Mouse (Mus musculus): Measurements from ENCODE around the gene Myh6.
"Not testable (repeated sequence)": the region's sequence is repeated elsewhere in the genome, so short reads cannot be mapped to it uniquely, and the experiment has no call there.

Myh6 gene

GRCm38 (mm10) chr14:54966320-54966977 is at the start of gene Myh6:
Myh6 (minus strand) TSS chr14:54966927.
- no peak for DNase-seq (ENCODE audit: low read depth)

GRCm38 (mm10) chr14:55015767-55016111 is 49.0 kb upstream of the Myh6 start:
- DNase-seq (ENCODE audit: low read depth): no peak

DNA sequence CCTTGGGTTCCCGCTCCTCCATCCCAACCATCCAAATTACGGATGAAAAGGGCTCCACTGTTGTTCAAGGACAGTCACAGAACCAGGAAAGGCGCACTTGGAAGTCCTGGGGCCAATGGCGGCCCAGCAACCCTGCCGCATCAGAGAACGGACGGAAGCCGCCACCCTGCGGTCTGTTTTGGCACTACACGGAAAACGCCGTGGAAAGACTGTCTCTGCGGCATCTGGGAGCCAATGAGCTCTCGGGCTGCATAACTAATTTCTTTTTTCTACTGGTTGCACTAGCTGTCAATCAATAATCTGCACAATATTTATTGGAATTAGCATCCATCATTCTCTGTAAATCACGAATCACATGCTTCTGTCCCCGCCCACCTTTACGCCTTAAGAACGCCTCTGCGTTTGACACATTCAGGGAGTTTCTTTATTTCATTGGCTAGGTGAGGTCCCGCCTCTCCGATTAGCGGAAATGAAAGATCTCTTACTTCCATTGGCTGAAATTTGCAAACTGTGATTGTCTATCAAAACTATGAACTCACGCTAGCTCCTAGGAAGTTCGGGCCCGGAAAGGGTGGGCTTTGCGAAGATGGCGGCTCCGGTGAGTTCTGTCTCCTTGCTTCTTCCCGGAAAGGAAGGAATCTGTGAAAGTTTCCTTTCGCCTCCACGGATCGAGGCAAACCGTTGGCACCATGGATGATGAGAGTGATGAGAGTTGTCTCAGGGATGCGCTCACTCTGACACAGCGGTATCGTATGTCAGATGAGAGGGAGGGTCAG is 48.5 kb upstream of the Myh6 start, which contains the start of gene Ngdn:
TSS of gene Ngdn (plus strand) at position 464 of the 776 bp plus-strand sequence.
- DNase-seq (ENCODE audit: low read depth): peak; percentile 100

DNA sequence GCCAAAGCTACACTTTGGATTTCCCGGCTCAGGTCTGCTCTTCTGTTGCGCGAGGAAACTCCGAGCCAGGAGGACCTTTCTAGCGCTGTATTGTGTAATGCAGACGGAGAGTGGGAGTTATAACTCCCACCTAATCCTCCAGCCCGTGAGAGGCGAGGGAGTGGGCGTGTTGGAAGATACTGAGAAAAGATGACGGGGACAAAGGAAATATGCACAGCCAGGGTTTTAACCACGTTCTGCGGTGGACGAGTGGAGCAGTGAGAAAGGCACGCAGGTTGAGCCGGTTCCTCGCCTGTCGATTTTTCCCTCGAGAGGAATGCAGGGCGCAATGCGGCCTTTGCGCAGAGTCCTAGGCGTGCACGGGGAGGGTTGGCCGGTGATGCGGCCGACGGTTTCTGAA is 47.9 kb upstream of the Myh6 start:
- DNase-seq (ENCODE audit: low read depth): no peak

GRCm38 (mm10) chr14:55011116-55011515 is 44.4 kb upstream of the Myh6 start:
- DNase-seq (ENCODE audit: low read depth): no peak

GRCm38 (mm10) chr14:55008417-55008816 is 41.7 kb upstream of the Myh6 start:
- DNase-seq (ENCODE audit: low read depth): no peak

DNA sequence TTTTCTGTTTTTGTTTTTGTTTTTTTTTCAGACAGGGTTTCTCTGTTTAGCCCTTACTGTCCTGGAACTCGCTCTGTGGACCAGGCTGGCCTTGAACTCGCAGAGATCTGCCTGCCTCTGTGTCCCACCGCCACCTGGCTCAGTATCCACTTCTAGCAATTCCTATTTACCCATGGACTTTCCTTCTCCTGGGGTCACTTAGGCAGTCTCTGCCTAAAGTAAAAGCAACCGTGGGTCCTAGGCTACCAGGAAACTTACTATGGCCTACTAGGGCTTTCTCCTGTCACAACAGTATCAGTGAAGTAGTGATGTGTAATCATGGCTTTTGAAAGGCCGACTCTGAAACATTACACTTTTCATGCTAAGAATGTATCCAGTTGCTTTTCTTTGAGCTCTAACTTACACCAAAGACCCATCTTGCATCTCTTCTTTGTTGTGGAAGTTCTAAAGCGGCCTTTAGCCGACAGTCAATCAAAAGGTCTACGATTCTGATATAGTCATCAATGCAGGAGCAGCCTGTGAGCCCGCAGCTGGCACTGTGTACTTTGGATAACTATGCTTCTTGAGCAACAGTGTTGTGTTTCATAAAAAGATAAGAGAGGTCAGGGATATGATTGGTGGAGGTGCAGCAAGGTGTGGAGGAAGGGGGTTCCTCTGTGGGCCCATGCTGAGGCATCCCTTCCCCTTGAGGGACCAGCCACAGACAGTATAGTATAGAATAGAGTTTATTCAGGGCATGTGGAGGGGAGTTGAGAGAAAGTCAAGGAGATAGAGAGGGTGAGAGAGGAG is 40.6 kb upstream of the Myh6 start:
- no peak for DNase-seq (ENCODE audit: low read depth)

DNA sequence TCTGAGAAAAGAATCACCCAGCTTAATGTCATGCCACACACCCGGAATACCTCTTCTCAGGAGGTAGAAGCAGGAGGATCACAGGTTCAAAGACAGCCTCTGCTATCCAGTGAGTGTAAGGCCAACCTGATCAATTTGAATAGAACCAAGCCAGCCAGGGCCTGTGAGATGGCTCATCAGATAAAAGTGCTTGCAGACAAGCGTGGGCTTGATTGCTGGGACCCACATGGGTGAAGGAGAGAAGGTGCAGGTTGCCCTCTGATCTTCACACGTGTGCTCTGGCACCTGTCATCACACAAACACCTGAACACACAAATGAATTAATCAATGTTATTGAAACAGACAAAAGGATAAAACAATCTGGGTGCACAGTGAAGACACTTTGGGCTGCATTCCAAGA is 39.8 kb upstream of the Myh6 start:
- no peak for DNase-seq (ENCODE audit: low read depth)

DNA sequence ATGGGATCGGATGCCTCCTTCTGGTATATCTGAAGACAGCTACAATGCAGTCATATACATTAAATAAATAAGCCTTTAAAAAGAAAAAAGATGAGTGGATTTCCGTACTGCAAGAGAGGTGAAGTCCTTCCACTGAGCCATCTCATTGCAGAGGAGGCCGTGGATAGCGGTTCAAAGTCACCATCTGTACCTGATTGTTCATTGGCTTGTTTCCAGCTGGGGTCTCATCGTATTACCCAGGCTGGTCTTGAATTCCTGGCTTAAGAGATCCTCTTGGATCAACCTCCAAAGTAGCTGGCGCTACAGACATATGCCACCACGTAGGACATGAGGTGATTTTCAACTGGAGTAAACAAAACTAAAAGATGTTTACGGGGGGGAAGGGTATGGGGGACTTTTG is 39.2 kb upstream of the Myh6 start:
- no peak for DNase-seq (ENCODE audit: low read depth)

DNA sequence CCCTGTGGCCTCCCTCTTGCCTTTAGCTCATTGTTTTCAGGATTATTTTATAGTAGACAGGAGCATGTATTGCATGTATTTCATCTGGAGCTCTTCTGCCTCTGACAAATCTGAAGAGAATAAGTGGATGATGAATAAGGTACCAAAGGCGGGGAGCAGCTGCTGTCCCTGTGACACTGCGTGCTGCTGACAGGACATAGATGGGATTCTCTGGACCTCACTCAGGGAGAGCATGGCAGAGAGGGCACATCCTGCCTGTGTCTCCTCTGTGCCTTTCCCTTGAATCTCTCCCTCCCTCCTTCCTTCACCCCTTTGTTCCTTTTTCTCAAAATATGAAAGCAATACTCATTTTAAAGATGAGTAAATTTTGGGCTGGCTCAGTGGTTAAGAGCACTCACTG is 38.8 kb upstream of the Myh6 start:
- no peak for DNase-seq (ENCODE audit: low read depth)

DNA sequence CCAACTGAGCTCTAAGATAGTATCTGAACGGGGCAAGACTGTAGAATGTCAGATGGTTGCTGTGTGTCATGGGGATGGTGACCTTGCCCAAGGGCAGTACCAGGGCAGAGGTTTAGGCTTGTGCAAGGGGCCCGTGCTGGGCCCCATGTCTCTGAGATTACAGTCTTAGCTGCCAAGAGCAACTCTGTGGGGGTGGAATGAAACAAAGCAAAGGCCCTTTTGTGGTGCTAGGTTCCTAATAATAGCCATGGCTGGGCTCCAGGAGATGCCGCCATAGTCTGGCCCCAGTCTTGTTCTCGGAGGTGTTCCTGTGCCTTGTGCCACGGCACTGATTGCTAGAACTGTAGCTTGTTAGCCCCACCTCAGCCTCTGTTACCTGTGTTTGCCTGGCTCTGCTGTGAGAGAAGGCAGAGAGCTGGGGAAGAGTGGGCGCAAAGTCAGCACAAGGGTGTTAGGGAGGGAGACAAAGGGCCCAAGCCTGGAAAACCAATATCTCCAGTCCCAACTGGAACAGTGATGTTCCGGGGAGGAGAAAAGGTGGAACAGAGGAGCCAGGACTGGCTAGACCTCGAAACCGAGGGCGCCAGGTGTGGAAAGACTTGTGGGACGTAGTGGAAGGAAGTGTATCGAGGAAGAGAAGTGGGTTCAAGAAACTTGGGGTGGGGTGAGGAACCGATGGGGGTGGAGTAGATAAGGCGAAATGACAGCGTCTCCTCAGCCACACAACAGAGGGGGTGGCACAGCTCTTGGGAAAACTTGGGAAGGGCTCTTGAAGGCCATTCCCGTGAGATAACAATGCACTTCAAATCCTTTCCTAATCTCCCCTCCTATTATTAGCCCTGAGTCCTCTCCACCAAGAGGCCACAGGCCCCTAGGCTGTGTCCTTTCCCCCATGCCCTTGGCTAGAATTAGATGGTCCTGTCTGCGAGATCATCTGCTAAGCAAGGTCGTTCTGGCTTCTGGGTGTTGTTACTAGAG is 37.4 kb upstream of the Myh6 start:
- DNase-seq (ENCODE audit: low read depth): no peak

DNA sequence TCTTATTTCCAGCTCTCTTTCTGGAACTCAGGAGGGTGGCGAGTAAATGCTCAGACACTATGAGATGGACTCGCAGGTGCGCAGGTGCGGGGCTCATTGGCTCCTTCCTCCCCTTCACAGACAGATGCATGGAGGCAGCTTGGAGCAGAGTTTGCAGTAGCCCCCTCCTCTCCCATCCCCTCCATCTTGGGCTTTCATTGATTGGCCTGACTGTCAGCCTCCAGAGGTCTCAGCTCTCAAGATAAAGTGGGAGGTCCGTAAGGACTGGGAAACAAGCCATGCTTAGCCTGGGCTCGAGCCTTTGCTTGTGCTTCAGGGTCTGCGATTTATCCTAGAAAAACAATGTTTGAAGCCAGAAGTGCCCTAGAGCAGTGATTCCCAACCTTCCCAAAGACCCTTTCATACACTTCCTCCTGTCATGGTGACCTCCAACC is 36.0 kb upstream of the Myh6 start:
- no peak for DNase-seq (ENCODE audit: low read depth)

GRCm38 (mm10) chr14:55001938-55002686 is 35.4 kb upstream of the Myh6 start:
- no peak for DNase-seq (ENCODE audit: low read depth)

- DNase-seq (ENCODE audit: low read depth): no peak
Measured at GRCm38 (mm10) chr14:55001446-55001845, 34.7 kb upstream of the Myh6 start.

- no peak for DNase-seq (ENCODE audit: low read depth)
Measured at GRCm38 (mm10) chr14:55000814-55001213, 34.1 kb upstream of the Myh6 start.

DNA sequence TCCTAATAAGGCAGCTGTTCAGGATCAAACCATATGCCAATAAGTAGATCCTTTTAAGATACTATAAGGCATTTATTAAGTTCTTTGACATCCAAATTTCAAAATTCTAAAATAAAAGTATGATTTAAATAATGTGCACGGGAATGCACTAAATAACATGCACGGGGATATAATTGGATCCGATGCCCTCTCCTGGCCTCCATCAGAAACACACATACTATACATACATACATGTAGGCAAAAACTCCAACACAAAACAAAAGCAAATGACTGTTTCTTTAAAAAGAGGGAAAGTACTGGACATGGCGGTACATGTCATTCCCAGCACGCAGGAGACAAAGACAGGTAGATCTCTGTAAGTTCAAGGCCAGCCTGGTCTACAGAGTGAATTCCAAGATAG is 33.1 kb upstream of the Myh6 start:
- DNase-seq (ENCODE audit: low read depth): not testable (repeated sequence)

DNA sequence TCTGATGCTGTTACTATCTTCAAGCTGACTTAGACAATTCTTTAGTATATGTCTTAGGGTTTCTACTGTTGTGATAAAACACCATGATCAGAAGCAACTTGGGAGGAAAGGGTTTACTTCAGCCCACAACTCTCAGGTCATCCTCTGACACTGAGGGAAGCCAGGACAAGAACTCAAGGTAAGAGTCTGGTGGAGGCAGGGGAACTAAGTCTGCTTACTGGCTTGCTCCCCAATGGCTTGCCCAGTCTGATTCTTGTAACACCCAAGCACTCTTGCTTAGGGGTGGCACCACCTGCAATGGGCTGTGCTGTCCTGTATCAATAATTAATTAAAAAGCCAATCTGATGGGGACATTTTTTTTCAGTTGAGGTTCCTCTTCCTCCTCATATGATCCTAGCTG is 32.0 kb upstream of the Myh6 start:
- no peak for DNase-seq (ENCODE audit: low read depth)

DNA sequence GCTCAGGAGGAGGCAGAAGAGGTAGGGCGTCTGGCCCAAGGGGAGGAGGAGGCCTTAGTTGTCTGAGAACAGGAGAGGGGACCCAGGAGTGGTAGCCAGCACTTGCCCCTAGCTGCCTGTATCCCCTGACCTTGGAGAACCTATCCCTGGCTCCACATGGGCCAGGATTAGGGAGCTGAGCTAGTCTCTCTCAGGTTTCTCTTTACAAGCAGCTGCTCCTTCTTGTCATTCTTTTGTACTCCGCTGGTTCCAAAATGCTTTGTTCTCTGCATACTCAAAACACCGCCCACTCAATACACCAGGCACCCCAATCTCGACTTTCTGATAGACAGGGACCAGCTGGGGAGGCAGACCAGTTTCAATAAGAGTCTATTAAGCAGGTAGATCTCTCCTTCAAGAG is 30.6 kb upstream of the Myh6 start:
- DNase-seq (ENCODE audit: low read depth): no peak

GRCm38 (mm10) chr14:54996793-54997192 is 30.1 kb upstream of the Myh6 start:
- DNase-seq (ENCODE audit: low read depth): no peak

DNA sequence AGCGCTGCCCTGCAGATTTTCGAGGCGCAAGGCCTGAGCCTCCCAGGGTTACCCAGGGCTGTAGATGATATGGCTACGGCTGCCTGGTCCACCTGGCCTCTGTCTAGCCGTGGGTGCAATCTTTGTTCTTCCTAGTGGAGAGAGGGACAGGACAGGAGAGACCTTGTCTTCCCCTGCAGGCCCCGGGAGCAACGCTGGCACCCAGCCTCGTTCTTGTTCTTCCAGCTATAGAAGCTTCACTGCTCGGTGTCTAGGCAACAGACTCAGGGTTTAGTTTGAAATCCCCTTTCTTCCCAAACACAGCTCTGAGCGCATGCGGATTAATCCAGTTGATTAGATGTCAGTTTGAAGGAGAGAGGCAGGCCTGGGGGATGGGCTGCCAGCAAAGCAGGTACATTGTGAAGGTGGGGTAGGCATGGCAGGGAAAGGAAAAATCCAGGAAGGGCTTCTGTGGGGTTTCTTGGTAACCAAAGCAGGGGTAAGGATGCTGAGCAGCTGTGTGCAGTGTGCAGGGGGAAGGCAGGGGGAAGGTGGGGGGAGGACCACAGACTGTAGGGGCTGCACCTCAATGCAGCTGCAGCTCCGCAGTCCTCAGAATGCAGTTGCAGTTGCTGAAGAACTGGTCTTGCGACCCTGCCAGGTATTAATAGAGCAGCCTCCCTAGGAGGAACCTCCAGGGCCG is 28.9 kb upstream of the Myh6 start:
- DNase-seq (ENCODE audit: low read depth): no peak

GRCm38 (mm10) chr14:54994869-54995186 is 28.1 kb upstream of the Myh6 start:
- no peak for DNase-seq (ENCODE audit: low read depth)

All from naive thymus-derived CD4-positive, alpha-beta T cell, adult 2 months (primary cell).